Mouse (Mus musculus): Measurements from ENCODE around the gene Neu1.

GRCm38 (mm10) chr17:34979631-34980030 lies 48.6 kb downstream of the Neu1 start:
- TF ChIP-seq POLR2A (IDR thresholded peaks at IDR 0.05; ENCODE audit: borderline replicate concordance, control insufficient read depth, low read depth, low read length) (no peak), CTCF (IDR thresholded peaks at IDR 0.05; ENCODE audit: control insufficient read depth, insufficient read depth, low read length) (no peak)
